Mouse (Mus musculus): ENCODE data around the gene Ccdc24.

- no peak for TF ChIP-seq ZC3H11A (IDR thresholded peaks at IDR 0.05; ENCODE audit: borderline replicate concordance, low read depth, low read length)
- TF ChIP-seq ZNF384 (IDR thresholded peaks at IDR 0.05; ENCODE audit: low read depth, low read length), result no peak
- TF ChIP-seq HCFC1 (IDR thresholded peaks at IDR 0.05; ENCODE audit: borderline replicate concordance, insufficient read depth, low read length), result no peak
- no peak for TF ChIP-seq MAFK (IDR thresholded peaks at IDR 0.05; ENCODE audit: insufficient read depth, low read depth, low read length)
- TF ChIP-seq CHD2 (IDR thresholded peaks at IDR 0.05; ENCODE audit: low read depth, low read length), result no peak
Observed at GRCm38 (mm10) chr4:117830801-117831200, 41.6 kb downstream of the Ccdc24 start.

Data from ES-E14 (cell line).